Mouse (Mus musculus) lung, postnatal 0 days (tissue): Measurements from ENCODE around the gene Adcy2. TPM values are rescaled to one million over a fixed set of nuclear protein-coding genes. Genes with fewer than 3 reads are reported as not detected.

ENCODE experiments used
- ATAC-seq: fragments of 200-750 bp; cut with Nextera tagmentation; 2 replicates; pipeline ENCODE4 v1.8.0; 2017; ENCODE audit warnings: moderate library complexity
- DNase-seq: peaks from one replicate; pipeline ENCODE4 v3.0.0-alpha.2; 2016; ENCODE audit warnings: low spot score
- H3K27ac ChIP-seq: fragments of 300-500 bp; sonication (generic); 2 replicates; pipeline ENCODE4 v1.5.1; 2014; ENCODE audit warnings: antibody characterized with exemption, mild to moderate bottlenecking, low read length, mixed read lengths
- H3K27me3 ChIP-seq: fragments of 300-500 bp; sonication (generic); replicated peaks from 2 replicates; pipeline ENCODE4 v1.6.1; 2014; ENCODE audit warnings: low read length, mixed read lengths; ENCODE audit not compliant: insufficient read depth
- H3K36me3 ChIP-seq: fragments of 300-500 bp; sonication (generic); 2 replicates; pipeline ENCODE4 v1.6.1; 2014; ENCODE audit warnings: low read length, mixed read lengths; ENCODE audit not compliant: insufficient read depth
- H3K4me1 ChIP-seq: fragments of 300-500 bp; sonication (generic); 2 replicates; pipeline ENCODE4 v1.6.1; 2014; ENCODE audit warnings: antibody characterized with exemption, low read depth, low read length, mixed read lengths; ENCODE audit not compliant: insufficient read depth
- H3K4me2 ChIP-seq: fragments of 300-500 bp; sonication (generic); replicated peaks from 2 replicates; pipeline ENCODE4 v1.6.1; 2014; ENCODE audit warnings: low read depth, mild to moderate bottlenecking, low read length, moderate library complexity, mixed read lengths
- H3K4me3 ChIP-seq: fragments of 300-500 bp; sonication (generic); 2 replicates; pipeline ENCODE4 v1.5.1; 2014; ENCODE audit warnings: low read depth, low read length
- H3K9ac ChIP-seq: fragments of 300-500 bp; sonication (generic); replicated peaks from 2 replicates; pipeline ENCODE4 v1.6.1; 2014; ENCODE audit warnings: low read depth, mild to moderate bottlenecking
- H3K9me3 ChIP-seq: fragments of 300-500 bp; sonication (generic); 2 replicates; pipeline ENCODE4 v1.6.1; 2016; ENCODE audit warnings: low read length, mixed read lengths
- CTCF ChIP-seq: IDR thresholded peaks from 2 replicates; pipeline ENCODE4 v1.5.1; 2016; ENCODE audit warnings: antibody characterized with exemption, mild to moderate bottlenecking
- EP300 ChIP-seq: IDR thresholded peaks from 2 replicates; pipeline ENCODE4 v1.6.1; 2016; ENCODE audit warnings: antibody characterized with exemption, mild to moderate bottlenecking, control low read depth
- WGBS: fragments of 180-500 bp; shearing (Covaris S2); extraction: QIAGEN DNeasy Blood & Tissue Kit; methylation state at CpG from one replicate; pipeline ENCODE4 v1.1.7; 2014; 5-methylcytosine and 5-hydroxymethylcytosine counted together
- polyA plus RNA-seq: library from polyadenylated mRNA; unstranded; fragments of >200 nt; fragmentation: Nextera tagmentation; extraction: Ambion mirVana; gene quantifications from 2 replicates; pipeline ENCODE4 v1.2.1, GENCODE M21; 2015

Adcy2 gene
- polyA plus RNA-seq, 1 experiment from 2014 or later: 12.5 TPM

GRCm38 (mm10) chr13:68999826-69000225 lies 485 bp upstream of the Adcy2 start:
- DNase-seq: no peak
- ATAC-seq: no peak
- H3K4me1 ChIP-seq: 0 out of 2 replicates have a peak, but pooled peaks cover 3% of the 10 kb centered on the region
- no peak for TF ChIP-seq EP300
- TF ChIP-seq CTCF: no peak; the same call in 1 of the 2 replicates
- peak overlapping the region; percentile 74; the same call in 1 of the 2 replicates for H3K27ac ChIP-seq
- H3K4me2 ChIP-seq: peak overlapping the region; percentile 68
- H3K9me3 ChIP-seq: no peaks in the 10 kb centered on the region
- H3K4me3 ChIP-seq: peak overlapping the region; percentile 56; the same call in 1 of the 2 replicates
- WGBS: 49% methylated on average over 5 of the region's 5 CpGs
- no peaks in the 10 kb centered on the region for H3K36me3 ChIP-seq
- no peaks in the 10 kb centered on the region for H3K27me3 ChIP-seq
- no peak overlapping the region for H3K9ac ChIP-seq

GRCm38 (mm10) chr13:68998558-68998917 lies 803 bp downstream of the Adcy2 start:
- H3K9ac ChIP-seq: peak overlapping the region; percentile 65
- peak overlapping the region; percentile 74 for H3K27ac ChIP-seq
- no peaks in the 10 kb centered on the region for H3K27me3 ChIP-seq
- ATAC-seq: no peak
- no peak for TF ChIP-seq CTCF
- TF ChIP-seq EP300: no peak
- 1% methylated on average over 17 of the region's 17 CpGs for WGBS
- no peaks in the 10 kb centered on the region for H3K36me3 ChIP-seq
- H3K4me1 ChIP-seq: 0 out of 2 replicates have a peak, but pooled peaks cover 3% of the 10 kb centered on the region
- no peak for DNase-seq
- no peaks in the 10 kb centered on the region for H3K9me3 ChIP-seq
- peak overlapping the region; percentile 68 for H3K4me2 ChIP-seq
- H3K4me3 ChIP-seq: peak overlapping the region; percentile 56

- Histone ChIP-seq H3K9ac (peak overlapping the region; percentile 65), H3K36me3 (no peaks in the 10 kb centered on the region), H3K9me3 (no peaks in the 10 kb centered on the region), H3K4me2 (peak overlapping the region; percentile 68), H3K4me1 (0 out of 2 replicates have a peak, but pooled peaks cover 3% of the 10 kb centered on the region), H3K27me3 (no peaks in the 10 kb centered on the region), H3K27ac (peak overlapping the region; percentile 74), H3K4me3 (peak overlapping the region; percentile 56)
- 4% methylated on average over 22 of the region's 22 CpGs for WGBS
- no peak for TF ChIP-seq CTCF
- no peak for TF ChIP-seq EP300
- no peak for ATAC-seq
- DNase-seq: peak; percentile 39
Observed at GRCm38 (mm10) chr13:68997821-68998551, 1.4 kb downstream of the Adcy2 start.

GRCm38 (mm10) chr13:68997386-68997785 lies 2.0 kb downstream of the Adcy2 start:
- 20% methylated on average over 10 of the region's 10 CpGs for WGBS
- no peak overlapping the region for H3K27ac ChIP-seq
- H3K4me1 ChIP-seq: 0 out of 2 replicates have a peak, but pooled peaks cover 3% of the 10 kb centered on the region
- H3K4me3 ChIP-seq: peak overlapping the region; percentile 56
- H3K4me2 ChIP-seq: peak overlapping the region; percentile 68
- ATAC-seq: no peak
- no peak for DNase-seq
- no peak overlapping the region for H3K9ac ChIP-seq
- no peaks in the 10 kb centered on the region for H3K9me3 ChIP-seq
- TF ChIP-seq EP300 (no peak), CTCF (no peak)
- no peaks in the 10 kb centered on the region for H3K27me3 ChIP-seq
- H3K36me3 ChIP-seq: no peaks in the 10 kb centered on the region

- no peak for ATAC-seq
- Histone ChIP-seq H3K9ac (no peak overlapping the region), H3K9me3 (no peaks in the 10 kb centered on the region), H3K4me2 (no peak overlapping the region; the same call in 1 of the 2 replicates), H3K36me3 (no peaks in the 10 kb centered on the region), H3K4me3 (no peak overlapping the region), H3K4me1 (0 out of 2 replicates have a peak, but pooled peaks cover 3% of the 10 kb centered on the region), H3K27ac (no peak overlapping the region), H3K27me3 (no peaks in the 10 kb centered on the region)
- DNase-seq: no peak
- TF ChIP-seq EP300: no peak
- no peak for TF ChIP-seq CTCF
- WGBS: 48% methylated on average over 3 of the region's 3 CpGs
Observed at GRCm38 (mm10) chr13:68996661-68997060, 2.7 kb downstream of the Adcy2 start.

GRCm38 (mm10) chr13:68985789-68986188 lies 13.6 kb downstream of the Adcy2 start:
- no peak overlapping the region for H3K27ac ChIP-seq
- no peak for ATAC-seq
- no peak overlapping the region for H3K4me2 ChIP-seq

More at GRCm38 (mm10) chr13:68985789-68986188, 13.6 kb downstream of the Adcy2 start:
- Histone ChIP-seq H3K9ac (no peak overlapping the region), H3K9me3 (no peaks in the 10 kb centered on the region), H3K4me3 (no peak overlapping the region), H3K36me3 (no peaks in the 10 kb centered on the region), H3K27me3 (no peaks in the 10 kb centered on the region), H3K4me1 (no peaks in the 10 kb centered on the region)
- WGBS: 56% methylated on average over 2 of the region's 2 CpGs
- DNase-seq: no peak
- no peak for TF ChIP-seq EP300
- no peak for TF ChIP-seq CTCF
